ENCODE assay signal across 27 mouse cellular contexts in genomic region chr3:135634275-135634674, GRCm38 (mm10).
"Had no signal": no experiment of that assay in that cellular context is flagged by ENCODE, and none has a peak within 500 bp of the region (broad histone marks: within the 10 kb centered on the region; RNA-seq: fewer than 3 reads in every experiment).

No protein-coding gene starts in this region.

- H3K27ac ChIP-seq: embryonic facial prominence, embryonic 10.5 days; embryonic facial prominence, embryonic 12.5 days; embryonic facial prominence, embryonic 13.5 days; forebrain, embryonic 10.5 days; forebrain, embryonic 12.5 days; forebrain, embryonic 13.5 days; forebrain, embryonic 15.5 days; gastrocnemius, adult 2 months; heart, adult 2 months had no signal

- DNase-seq: cerebellum, adult 8-10 months; cerebellum, adult 9-10 months; cerebellum, adult 9-11 months; cerebellum, postnatal 10 days; cerebellum, postnatal 14 days; cerebellum, postnatal 25 days; cerebellum, postnatal 36 days; embryo, embryonic 11 days; forebrain, postnatal 0 days; gastrocnemius, adult 2 months; gastrocnemius, postnatal 10 days; gastrocnemius, postnatal 14 days; gastrocnemius, postnatal 25 days; gastrocnemius, postnatal 36 days; heart, adult 18-20 months; heart, adult 2 months had no signal

- ATAC-seq: forebrain, embryonic 13.5 days; forebrain, embryonic 14.5 days; forebrain, embryonic 15.5 days; forebrain, embryonic 16.5 days; forebrain, postnatal 0 days had no signal

- H3K36me3 ChIP-seq: embryonic facial prominence, embryonic 12.5 days; forebrain, embryonic 10.5 days; forebrain, embryonic 12.5 days; forebrain, embryonic 15.5 days had no signal

- H3K4me2 ChIP-seq: embryonic facial prominence, embryonic 12.5 days; embryonic facial prominence, embryonic 13.5 days; embryonic facial prominence, embryonic 15.5 days; forebrain, embryonic 12.5 days; forebrain, embryonic 13.5 days; forebrain, embryonic 15.5 days had no signal

- H3K4me3 ChIP-seq: embryonic facial prominence, embryonic 10.5 days; embryonic facial prominence, embryonic 12.5 days; embryonic facial prominence, embryonic 13.5 days; embryonic facial prominence, embryonic 15.5 days; erythroblast, embryonic 14.5 days; forebrain, embryonic 10.5 days; forebrain, embryonic 12.5 days; forebrain, embryonic 13.5 days; forebrain, embryonic 15.5 days; gastrocnemius, adult 2 months; heart, adult 2 months had no signal

- H3K4me1 ChIP-seq: embryonic facial prominence, embryonic 12.5 days; embryonic facial prominence, embryonic 13.5 days; embryonic facial prominence, embryonic 15.5 days; forebrain, embryonic 13.5 days; forebrain, embryonic 15.5 days had no signal

- H3K27me3 ChIP-seq: embryonic facial prominence, embryonic 12.5 days; embryonic facial prominence, embryonic 13.5 days; embryonic facial prominence, embryonic 15.5 days; forebrain, embryonic 12.5 days; forebrain, embryonic 13.5 days; forebrain, embryonic 15.5 days had no signal

- H3K9me3 ChIP-seq: embryonic facial prominence, embryonic 10.5 days; embryonic facial prominence, embryonic 12.5 days; embryonic facial prominence, embryonic 13.5 days; embryonic facial prominence, embryonic 15.5 days; forebrain, embryonic 10.5 days; forebrain, embryonic 12.5 days; forebrain, embryonic 13.5 days; forebrain, embryonic 15.5 days had no signal

- H3K9ac ChIP-seq: embryonic facial prominence, embryonic 12.5 days; embryonic facial prominence, embryonic 13.5 days; embryonic facial prominence, embryonic 15.5 days; forebrain, embryonic 12.5 days; forebrain, embryonic 13.5 days; forebrain, embryonic 15.5 days; forebrain, postnatal 0 days had no signal
